Mouse (Mus musculus) embryo, embryonic 9.5 days (tissue): Measurements from ENCODE around the gene Prr36.
A peak's percentile ranks its signal among the peaks of the same experiment; 100 is the strongest.

Experiments used
- DNase-seq: peaks from one replicate; pipeline ENCODE4 v3.0.0-alpha.2; 2017; ENCODE audit errors: extremely low spot score

Prr36 gene

DNA sequence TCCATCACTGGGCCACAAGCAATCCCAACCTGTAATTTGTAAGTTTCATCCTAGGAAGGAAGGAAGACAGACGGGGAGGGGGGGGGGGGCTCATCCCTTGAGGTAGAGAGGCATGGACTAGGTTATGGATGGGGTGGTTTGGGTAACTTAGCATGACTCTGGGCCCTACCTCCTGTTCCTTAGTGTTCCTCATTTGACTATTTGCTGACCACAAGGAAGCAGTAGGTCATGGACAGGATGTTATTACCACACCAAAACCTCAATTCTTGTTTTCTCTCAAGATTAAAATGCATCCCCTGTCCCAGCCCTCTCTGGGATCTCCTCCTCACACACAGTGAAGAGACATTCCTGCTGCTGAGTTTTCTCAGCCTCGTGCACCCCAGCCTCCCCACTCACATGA lies 15.9 kb downstream of the Prr36 start:
- no peak for DNase-seq

DNA sequence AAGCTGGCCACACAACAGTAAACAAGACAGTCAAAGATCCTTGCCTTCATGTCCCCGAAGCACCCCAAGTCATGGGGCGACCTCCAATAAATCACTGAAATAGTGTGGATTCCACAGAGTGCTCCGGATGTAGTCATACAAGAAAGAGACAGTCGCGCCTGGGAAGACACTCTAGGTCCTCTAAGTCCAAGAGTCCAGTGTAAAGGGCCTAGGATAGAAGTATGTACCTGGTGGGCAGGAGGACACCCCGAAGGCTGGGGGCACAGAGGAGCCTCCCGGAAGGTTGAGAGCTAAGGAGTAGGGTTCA lies 23.7 kb downstream of the Prr36 start:
- no peak for DNase-seq

DNA sequence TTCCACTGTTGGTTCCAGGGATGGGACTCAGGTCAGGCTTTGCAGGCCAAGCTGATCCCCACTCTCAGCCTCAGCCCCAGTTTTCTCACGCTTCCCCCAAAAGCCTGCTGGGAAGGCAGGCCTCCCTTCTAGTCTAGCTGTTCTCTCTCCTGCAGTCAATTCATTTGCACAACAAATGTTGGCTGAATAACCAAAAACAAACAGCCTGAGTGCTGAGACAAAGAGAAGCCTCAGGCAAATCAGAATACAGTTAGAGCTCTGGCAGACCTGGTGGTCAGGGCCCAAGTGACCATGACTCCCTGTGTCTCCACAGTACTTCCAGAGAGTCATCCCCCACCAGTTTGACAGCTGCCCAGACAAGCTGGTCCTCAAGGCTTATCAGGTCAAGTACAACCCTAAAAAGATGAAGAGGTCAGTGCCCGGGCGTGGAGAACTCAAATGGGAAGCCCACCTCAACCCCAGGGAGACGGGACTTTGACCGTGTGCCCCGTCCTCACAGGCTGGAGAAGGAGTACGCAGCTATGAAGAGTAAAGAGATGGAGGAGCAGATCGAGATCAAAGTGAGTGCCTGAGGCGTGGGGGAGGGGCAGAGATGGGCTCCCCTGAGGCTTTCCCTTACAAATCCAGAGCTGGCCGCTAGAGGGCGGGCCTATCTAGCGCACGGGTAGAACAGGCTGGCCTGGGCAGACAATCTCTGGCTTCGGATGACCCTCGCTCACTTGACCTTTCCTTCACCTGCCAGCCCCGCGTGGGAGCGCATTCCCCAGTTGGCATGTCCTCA lies 24.3 kb downstream of the Prr36 start:
- DNase-seq = peak; percentile 89

DNA sequence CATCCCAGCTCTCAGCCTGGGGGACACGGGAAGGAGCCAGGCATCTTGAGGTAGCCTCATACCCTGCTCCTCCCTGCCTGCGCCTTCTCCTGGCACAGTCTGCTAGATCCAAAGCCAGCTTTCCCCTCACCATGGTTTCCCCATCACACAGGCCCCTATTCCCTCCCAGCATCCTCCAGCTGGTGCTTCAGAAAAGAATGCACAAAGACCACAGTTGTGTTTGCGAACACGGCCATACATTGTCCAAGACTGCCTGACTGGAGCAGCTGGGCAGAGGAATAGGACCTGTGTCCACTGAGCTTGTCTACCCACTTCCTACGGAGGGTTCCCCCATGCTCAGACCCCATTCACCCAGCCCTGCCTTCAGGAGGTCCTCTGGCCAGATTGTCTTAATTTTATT lies 25.0 kb downstream of the Prr36 start:
- DNase-seq = no peak

DNA sequence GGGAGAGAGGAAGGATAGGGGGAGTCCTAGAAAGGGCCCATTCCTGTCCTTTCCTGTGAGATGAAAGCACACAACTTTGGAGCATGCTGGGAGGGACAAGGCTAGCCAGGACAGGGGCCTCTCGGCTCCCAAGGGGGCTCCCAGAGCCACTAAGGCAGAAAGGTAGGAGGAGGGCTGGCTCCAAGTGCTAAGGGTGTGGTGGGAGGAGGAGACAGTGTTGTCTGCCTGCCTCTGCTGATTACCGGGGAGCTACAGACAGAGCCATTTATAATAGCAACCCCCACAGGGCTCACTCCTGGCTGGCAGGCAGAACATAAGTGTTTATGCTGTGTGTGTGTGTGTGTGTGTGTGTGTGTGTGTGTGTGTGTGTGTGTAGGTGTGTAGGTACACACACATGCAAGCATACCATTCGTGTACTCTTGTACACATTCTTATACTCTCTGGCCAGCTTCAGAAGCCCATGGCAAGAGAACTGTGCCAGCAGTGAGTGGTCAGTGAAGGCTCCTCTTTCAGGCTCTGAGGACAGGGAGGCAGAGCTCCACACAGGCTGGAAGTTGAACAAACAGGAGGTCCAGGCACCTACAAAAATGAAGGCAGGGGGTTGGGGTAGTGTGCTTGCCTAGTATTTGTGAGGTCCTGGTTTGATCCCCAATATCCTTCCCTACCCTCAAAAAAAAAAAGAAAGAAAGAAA lies 28.1 kb downstream of the Prr36 start:
- DNase-seq = no peak

DNA sequence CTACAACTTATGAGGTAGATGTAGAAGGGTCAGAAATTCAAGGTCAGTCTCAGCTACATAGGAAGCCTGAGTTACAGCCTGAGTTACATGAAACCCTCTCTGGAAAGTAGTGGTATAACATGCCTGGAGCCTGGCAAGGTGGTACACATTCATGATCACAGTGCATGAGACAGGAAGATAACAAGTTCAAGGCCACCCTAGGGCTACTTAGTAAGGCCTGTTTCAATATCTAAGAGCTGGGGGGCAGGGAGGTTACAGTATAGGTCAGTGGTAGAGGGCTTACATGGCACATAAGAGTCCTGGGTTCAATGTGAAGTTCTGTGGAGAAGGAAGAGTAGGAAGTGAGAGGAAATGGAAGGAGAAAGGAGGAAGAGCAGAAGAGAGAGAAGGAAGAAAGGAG lies 28.7 kb downstream of the Prr36 start:
- no peak for DNase-seq

DNA sequence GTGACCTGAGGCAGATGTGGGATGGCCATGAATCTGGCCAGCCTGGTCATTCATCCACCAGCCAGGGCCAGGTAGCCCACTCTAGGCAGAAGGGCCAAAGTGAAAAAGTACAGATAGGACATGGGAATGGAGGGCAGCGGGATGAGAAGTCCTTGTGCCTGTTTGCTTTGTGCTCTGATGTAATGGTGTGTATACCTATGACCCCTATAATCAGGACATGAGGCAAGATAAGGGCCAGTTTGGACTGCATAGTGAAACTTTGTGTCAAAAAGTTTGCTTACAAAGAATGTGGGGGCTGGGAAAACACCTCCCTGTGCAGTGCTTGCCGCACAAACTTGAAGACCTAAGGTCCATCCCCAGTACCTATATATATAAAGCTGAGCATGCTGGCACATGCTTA lies 31.1 kb downstream of the Prr36 start:
- DNase-seq = no peak

DNA sequence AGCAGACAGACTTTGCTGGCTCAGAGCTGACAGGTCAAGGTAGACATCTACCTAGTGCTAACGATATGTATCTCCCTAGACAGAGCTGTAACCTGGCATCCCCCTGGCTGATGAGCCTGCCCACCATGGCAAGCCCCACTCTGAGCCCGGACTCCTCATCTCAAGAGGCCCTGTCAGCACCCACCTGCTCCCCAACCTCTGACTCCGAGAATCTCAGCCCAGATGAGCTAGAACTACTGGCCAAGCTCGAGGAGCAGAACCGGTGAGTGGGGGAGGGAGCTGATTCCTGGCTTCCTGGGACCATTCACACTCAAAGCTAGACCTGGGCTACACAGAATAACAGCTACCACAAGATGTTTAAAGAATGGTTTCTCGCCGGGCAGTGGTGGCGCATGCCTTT lies 33.9 kb downstream of the Prr36 start:
- DNase-seq = no peak

DNA sequence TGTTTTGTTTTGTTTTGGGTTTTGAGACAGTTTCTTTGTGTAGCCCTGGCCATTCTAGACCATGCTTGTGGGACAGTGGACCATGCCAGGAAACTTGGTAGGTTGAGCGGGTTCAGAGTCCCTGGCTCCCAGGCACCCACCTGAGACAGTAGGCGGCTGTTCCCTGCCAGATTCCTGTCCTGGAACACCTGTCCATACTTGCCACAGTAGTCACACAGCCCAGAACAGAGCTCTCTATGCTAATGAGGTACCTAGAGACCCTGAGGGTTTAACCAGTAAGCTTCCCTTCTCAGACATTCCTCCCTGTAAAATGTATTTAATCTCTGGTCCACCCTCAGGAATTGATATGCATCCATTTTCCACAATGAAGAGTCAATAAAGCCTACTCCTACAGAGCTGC lies 43.2 kb downstream of the Prr36 start:
- no peak for DNase-seq

DNA sequence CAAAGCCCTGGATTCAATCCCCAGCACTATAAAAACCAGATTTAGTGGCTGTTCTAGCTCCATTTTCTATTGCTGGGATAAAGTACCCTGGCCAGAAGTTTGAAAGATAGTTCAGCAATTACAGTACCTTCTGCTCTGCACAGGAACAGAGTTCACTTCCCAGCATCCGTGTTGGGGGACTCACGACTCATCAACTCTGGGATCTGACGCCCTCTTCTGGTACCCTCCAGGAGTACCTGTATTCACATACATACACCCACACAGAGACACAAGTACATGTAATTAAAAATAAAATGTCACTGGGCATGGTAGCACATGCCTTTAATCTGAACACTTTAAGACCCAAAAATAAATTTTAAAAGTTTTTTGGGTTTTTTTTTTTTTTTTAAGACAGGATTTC lies 44.8 kb downstream of the Prr36 start:
- DNase-seq = no peak

DNA sequence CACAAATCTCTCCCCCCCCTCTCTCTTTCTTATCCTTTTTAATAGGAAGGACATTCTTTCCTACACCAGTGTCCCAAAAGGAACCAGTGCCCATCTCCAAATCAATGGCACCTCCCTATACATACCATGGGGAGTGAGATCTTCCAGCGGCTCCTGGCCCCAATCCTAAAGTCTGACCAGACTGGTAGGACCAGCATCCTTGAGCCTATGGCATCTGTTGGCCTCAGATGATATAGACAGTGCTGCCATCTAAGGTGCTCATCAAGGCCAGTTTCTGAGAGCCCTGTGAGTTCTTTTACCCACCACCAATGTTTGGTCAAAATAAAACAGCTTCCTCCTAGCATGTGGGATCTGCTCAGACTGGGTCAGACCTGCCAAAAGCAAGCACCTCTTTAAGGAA lies 49.3 kb downstream of the Prr36 start:
- DNase-seq = no peak

DNA sequence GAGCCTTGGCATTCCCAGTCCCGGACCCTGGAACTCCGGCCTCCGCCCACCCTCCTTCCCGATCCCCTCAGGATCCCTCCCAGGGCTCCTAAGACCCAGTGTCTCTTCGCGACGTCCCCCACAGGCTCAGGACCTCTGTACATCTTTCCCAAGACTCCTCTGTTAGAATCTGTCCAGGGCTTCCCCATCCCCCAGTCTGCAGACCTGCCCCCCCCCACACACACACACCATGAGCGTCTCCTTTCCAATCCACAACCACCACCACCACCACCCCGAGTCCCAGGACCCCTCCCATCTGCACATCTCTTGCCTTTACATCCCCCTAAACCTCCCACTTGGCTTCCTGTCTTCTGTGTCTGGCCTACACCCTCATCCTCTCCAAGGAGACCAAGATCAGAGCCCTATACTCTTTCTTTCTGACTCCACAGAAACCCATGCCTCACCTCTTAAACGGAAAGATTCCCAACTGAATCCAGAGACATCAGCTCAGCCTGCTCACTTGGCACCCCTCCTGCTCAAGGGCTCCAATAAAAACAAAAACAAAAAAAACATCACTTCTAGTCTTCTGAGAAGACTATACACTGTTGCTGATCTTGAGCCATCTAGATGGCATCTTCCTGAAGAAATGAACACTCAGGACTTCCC lies 50.3 kb downstream of the Prr36 start:
- no peak for DNase-seq

DNA sequence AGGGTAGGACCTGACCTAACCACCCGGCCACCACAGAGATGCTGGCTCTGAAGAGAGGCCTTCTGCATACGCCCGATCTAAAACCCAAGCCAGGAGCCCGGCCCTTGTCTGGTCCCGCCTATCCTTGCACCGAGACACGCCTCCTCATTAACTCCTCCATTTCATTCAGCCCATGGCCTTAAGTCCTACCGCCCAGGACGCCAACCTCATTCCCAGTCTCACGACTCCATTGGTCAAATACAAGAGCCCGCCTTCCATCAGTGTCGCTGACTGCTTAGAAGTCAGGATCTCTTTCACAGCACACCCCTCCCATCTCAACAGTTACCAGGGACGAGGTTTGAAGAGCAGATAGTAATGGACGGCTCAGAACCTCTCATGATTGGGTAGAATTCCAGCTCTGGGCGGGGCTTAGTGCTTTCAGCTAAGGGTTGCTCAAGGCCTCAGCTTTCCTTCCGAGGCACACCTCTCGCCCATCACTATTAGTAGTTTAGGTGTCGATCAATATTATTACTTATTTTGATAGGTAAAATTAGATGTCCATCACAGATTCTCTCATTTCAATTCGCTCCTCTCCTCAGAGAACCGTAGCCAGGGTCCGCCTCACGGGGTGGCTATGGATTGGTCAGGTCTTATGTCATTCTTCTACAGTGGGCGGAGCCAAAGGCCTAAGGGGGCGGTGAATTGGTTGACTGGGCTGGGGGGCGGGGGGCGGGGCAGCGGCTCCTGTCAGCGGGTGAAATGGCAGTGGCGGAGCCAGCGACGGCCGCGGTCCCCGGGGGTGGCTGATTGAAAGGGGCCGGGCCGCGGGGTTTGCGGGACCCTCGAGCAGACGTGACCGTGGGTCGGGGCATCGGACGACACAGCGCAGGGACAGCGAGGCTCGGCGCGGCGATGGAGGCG lies 51.2 kb downstream of the Prr36 start, which contains the start of gene Evi5l:
Gene Evi5l (plus strand): TSS at position 716 of the 900 bp plus-strand sequence.
- peak; percentile 98 for DNase-seq

DNA sequence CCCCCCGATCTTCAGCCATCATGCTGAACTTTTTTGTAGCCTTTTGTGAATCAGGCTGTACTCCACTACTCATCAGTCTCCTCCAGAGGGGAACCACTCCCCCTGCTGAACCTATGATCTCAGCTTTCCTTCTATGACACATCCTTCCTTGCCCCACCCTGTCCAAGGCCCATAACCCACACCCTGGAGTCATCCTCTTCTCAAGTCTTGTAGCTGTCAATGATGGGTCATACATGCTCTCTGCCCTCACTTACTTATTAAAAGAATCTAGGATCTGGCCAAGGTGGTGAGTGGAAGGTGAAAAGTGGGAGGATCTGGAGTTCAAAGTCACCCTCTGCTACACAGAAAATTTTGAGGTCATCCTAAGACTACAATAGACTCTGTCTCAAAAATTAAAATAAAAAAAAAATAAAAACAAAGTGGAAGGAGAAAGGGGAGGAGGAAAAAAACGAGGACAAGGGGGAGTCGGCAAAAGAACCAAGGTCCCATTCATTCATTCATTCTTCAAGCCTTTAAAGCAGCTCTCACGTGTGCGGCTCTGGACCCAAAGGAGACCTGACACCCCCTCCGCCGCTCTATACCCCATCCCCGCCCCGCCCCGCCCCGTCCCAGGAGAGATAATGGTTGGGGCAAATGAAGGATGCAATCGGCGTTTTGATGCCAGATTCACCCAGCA lies 51.9 kb downstream of the Prr36 start:
- peak; percentile 19 for DNase-seq

DNA sequence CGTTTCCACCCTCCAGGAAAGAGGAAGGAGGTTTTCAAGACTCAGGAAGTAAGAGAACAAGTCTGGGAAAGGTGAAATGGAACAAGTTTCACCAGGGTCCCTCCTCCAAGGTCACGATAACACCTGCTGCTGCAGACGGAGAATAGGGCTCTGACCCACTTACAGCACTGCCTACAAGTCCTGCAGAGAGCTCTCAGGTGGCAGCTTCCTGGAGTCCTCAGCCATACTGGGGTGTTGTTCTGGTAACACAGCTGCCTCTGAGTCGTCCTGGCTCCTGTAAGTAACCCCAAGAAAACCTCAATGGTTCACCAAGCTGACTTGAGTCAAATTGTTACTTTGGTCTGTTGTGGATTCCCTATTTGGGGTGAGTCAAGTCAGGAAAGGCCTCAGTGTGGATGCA lies 54.5 kb downstream of the Prr36 start:
- no peak for DNase-seq
